Mouse (Mus musculus): ENCODE measurements around the gene Cdhr4. TPM values are rescaled to one million over a fixed set of nuclear protein-coding genes. Genes with fewer than 3 reads are reported as not detected.
"Not testable (repeated sequence)": the region's sequence is repeated elsewhere in the genome, so short reads cannot be mapped to it uniquely, and the experiment has no call there.

Gene Cdhr4
- total RNA-seq, 2 experiments from 2014 or later: 0.17 TPM; not detected in 1

GRCm38 (mm10) chr9:108002778-108003530 lies 10.7 kb downstream of the Cdhr4 start:
- intact Hi-C loops (cut with DNase I): loop anchor here (5.0 kb wide), 1 partner anchor 44 kb away; the partner anchor contains the start of gene Gmppb
- no peak for DNase-seq

DNA sequence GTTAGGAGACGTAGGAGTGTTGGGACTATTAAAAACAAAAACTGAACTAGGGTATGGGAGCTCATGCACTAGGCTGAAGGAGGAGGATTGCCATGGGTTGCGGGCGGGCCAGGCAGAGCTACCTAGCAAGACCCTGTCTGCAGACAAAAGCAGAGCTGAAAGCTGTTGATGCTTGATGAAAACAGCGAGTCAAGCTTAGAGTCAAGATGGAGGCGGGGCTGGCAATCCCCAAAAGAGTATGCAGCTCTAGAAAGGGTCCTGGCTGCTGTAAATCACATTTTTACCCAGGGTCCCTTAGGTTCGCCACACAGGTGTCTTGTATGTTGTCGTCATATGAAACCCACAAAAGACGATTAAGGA lies 11.2 kb downstream of the Cdhr4 start:
- DNase-seq: no peak
- intact Hi-C loops (cut with DNase I): loop anchor here (5.0 kb wide), 1 partner anchor 44 kb away; the partner anchor contains the start of gene Gmppb

DNA sequence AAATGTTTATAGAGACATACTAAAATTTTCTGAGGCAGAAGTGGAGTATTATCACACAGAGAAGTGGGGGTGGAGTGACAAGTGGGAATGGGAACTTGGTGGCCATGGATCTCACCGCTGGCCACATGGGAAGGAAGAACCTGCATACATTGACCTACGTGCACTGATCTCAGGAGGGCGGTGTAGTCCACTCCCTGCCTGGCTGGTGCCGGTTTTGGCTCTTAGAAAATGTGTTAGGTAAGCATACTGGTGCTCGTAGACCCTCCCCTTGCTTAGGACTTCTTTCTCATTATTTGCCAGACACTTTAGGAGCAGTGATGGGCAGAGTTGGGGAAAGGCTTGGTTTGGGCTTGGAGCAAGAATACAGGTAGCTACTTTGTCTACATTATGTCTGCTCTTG lies 15.7 kb downstream of the Cdhr4 start:
- intact Hi-C loops (cut with DNase I): no loop called here
- DNase-seq: no peak

GRCm38 (mm10) chr9:108010385-108010784 lies 18.1 kb downstream of the Cdhr4 start:
- no peak for DNase-seq
- intact Hi-C loops (cut with DNase I): no loop called here

GRCm38 (mm10) chr9:108013577-108013976 lies 21.3 kb downstream of the Cdhr4 start:
- DNase-seq; intact Hi-C loops (cut with DNase I): not testable (repeated sequence)

DNA sequence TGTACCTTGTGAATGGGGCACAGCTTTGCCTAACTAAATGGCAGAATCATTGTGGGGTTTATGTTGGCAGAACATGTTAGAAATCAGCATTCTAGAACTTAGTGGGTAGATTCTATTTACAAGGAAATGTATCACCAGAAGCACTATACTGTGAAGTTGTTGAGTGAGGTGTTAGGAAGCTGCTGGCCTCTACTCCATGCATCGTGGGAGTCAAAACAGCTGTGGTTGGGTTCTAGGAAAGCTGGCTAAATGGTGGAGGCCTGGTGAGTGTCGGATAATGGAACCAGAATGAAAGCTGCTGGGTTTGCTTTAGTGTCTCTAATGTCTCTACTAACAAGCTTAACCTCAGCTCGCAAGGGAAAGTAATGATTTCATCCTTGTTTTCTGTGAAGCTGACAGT lies 24.8 kb downstream of the Cdhr4 start:
- DNase-seq: no peak
- intact Hi-C loops (cut with DNase I): no loop called here

DNA sequence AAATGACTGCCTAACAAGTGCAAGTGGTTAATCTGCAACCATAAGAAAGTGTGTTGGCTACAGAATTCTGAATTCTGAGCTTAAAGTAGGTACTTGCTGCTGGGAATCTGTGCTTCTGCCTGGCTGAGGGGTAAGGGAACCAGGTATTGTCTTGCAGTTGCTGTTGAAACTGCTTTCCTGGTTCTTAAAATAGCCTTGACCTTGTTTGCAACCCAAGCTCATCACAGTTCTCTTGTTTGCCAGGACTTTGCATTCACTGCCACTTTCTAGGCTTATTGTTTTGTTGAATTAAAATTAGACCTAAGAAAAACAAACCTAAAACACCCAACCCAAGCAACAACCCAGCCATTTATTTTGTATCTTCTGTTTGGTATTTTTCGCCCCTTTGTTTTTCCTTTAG lies 28.4 kb downstream of the Cdhr4 start:
- intact Hi-C loops (cut with DNase I): no loop called here
- no peak for DNase-seq

- DNase-seq: no peak
- intact Hi-C loops (cut with DNase I): no loop called here
Observed at GRCm38 (mm10) chr9:108023216-108023615, 30.9 kb downstream of the Cdhr4 start.

- intact Hi-C loops (cut with DNase I): no loop called here
- no peak for DNase-seq
Observed at GRCm38 (mm10) chr9:108026584-108026983, 34.3 kb downstream of the Cdhr4 start.

- intact Hi-C loops (cut with DNase I): no loop called here
- DNase-seq: no peak
Observed at GRCm38 (mm10) chr9:108027867-108028266, 35.6 kb downstream of the Cdhr4 start.

GRCm38 (mm10) chr9:108032126-108032525 lies 39.8 kb downstream of the Cdhr4 start:
- no peak for DNase-seq
- intact Hi-C loops (cut with DNase I): no loop called here

GRCm38 (mm10) chr9:108035331-108036156 lies 43.2 kb downstream of the Cdhr4 start:
- intact Hi-C loops (cut with DNase I): no loop called here

DNA sequence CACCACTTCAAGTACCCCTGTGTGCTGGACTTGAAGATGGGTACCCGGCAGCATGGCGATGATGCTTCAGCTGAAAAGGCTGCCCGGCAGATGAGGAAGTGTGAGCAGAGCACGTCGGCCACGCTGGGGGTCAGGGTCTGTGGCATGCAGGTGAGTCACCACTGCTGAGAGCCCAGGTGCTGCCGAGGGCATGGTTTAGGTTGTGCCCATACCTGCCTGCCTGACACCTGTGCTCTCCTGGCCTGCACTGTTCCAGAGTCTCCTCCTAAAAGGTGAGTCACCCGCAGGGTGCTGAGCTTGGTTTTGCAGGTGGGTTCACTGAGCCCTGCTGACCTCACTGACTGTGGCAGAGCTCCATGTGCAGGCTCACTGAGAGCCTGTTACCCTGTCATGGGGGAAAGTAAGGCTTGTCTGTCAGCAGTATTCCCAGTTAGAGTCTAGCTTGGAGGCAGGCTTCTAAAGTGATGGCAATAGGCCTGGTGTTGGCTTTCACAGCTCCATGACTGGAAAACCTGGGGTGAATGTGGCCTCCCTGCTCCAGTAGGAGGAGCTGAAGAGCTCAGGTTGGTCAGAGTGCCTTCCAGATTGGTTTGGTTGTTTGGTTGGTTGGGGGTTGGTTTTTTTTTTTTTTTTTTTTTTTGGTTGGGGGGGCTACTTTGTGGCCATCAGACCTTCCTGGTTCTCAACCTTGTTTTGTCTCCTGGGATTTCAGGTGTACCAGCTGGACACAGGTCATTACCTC lies 52.6 kb downstream of the Cdhr4 start:
- intact Hi-C loops (cut with DNase I): loop anchor here (5.0 kb wide), 1 partner anchor 43 kb away; the partner anchor contains the start of gene Ip6k1
- DNase-seq: no peak

More at GRCm38 (mm10) chr9:108035331-108036156, 43.2 kb downstream of the Cdhr4 start:
- no peak for DNase-seq

GRCm38 (mm10) chr9:108046582-108046981 lies 54.3 kb downstream of the Cdhr4 start:
- no peak for DNase-seq
- intact Hi-C loops (cut with DNase I): loop anchor here (5.0 kb wide), 1 partner anchor 44 kb away; the partner anchor contains the start of gene Ip6k1

DNA sequence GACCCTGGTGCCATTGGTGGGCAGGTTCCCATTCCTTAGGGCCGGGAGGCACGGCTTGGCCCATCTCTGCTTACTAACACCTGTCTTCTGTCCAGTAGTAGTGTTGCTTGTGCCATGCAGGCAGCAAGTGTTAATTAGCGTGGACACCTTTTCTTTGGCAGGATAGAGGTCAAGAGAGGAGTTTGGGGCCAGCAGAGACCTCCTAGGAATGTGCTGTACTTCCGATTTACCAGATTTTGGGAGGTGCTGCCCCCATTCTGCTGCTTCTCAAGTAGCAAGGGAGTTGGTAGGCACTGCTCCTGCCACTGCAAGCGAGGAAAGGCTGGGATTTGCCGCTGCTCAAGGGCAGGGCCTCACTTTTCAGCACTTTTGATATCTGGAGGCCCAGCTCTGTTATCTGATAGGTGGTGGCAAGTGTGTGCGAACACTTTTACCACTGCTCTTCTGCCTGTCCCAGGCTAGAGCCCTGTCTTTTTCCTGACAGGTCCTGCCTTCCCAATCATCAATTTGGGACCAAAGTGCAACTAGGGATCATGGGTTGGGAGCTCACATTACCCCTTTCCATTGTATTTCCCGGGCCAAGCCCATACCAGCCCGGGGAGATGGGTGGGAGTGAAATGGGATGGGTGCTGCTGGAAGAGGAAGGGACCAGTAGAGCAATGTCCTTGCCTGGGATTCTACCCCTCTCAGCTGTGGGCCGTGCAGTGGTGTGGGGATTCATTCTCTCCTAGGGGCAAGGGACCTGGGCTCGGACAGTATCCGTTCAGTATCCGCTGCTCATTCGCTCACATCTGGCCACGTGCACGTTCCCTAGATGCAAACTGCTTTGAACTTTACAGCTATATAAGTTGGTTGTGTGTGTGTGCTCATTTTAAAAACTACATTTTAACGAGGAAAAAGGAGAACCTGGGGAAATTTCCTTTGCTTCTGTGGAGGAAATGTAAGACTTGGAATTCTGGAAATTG lies 55.6 kb downstream of the Cdhr4 start:
- peak in 1 of 2 experiments; percentile 15 for DNase-seq
- intact Hi-C loops (cut with DNase I): loop anchor here (5.0 kb wide), 1 partner anchor 46 kb away; the partner anchor contains the start of gene Ip6k1

- peak in 1 of 2 experiments; percentile 40 for DNase-seq
- intact Hi-C loops (cut with DNase I): loop anchor here (5.0 kb wide), 1 partner anchor 46 kb away; the partner anchor contains the start of gene Ip6k1
Observed at GRCm38 (mm10) chr9:108048566-108048955, 56.3 kb downstream of the Cdhr4 start.

- intact Hi-C loops (cut with DNase I): loop anchor here (5.0 kb wide), 1 partner anchor 47 kb away; the partner anchor contains the start of gene Ip6k1
- peak; percentile 90 to 92 for DNase-seq
Observed at GRCm38 (mm10) chr9:108049016-108049455, 56.7 kb downstream of the Cdhr4 start, which contains the start of gene Gmppb. Gene Gmppb, plus strand, starts transcription at chr9:108049242.
